Mouse (Mus musculus) ovary, postnatal 36 days (tissue): ENCODE measurements around the gene Klhl36.

Source experiments
- DNase-seq: peaks from one replicate; pipeline ENCODE4 v3.0.0; 2022; ENCODE audit warnings: low spot score, mixed read lengths

Gene Klhl36

GRCm38 (mm10) chr8:119883281-119883680 lies 21.2 kb downstream of the Klhl36 start:
- DNase-seq: no peak

GRCm38 (mm10) chr8:119885612-119886011 lies 23.5 kb downstream of the Klhl36 start:
- DNase-seq: no peak

- DNase-seq: peak; percentile 40
Measured at GRCm38 (mm10) chr8:119887130-119887529, 25.1 kb downstream of the Klhl36 start.

GRCm38 (mm10) chr8:119888012-119888411 lies 25.9 kb downstream of the Klhl36 start:
- DNase-seq: no peak

GRCm38 (mm10) chr8:119897069-119897468 lies 35.0 kb downstream of the Klhl36 start:
- DNase-seq: no peak

- DNase-seq: no peak
Measured at GRCm38 (mm10) chr8:119897933-119898332, 35.9 kb downstream of the Klhl36 start.

GRCm38 (mm10) chr8:119901349-119901748 lies 39.3 kb downstream of the Klhl36 start:
- DNase-seq: no peak

GRCm38 (mm10) chr8:119901952-119902351 lies 39.9 kb downstream of the Klhl36 start:
- DNase-seq: no peak

- DNase-seq: no peak
Measured at GRCm38 (mm10) chr8:119904323-119904911, 42.4 kb downstream of the Klhl36 start.

GRCm38 (mm10) chr8:119909944-119910546 lies 48.0 kb downstream of the Klhl36 start, which contains the start of gene Usp10:
Gene Usp10, plus strand, starts transcription at chr8:119910360.
- no peak for DNase-seq

GRCm38 (mm10) chr8:119910547-119911257 lies 48.6 kb downstream of the Klhl36 start, which contains the start of gene Gm20388:
Gene Gm20388, plus strand, starts transcription at chr8:119910841.
- DNase-seq: peak; percentile 94

- DNase-seq: no peak
Measured at GRCm38 (mm10) chr8:119911258-119911962, 49.3 kb downstream of the Klhl36 start.

- no peak for DNase-seq
Measured at GRCm38 (mm10) chr8:119912643-119913042, 50.6 kb downstream of the Klhl36 start.

- no peak for DNase-seq
Measured at GRCm38 (mm10) chr8:119913181-119913580, 51.1 kb downstream of the Klhl36 start.

GRCm38 (mm10) chr8:119914161-119914560 lies 52.1 kb downstream of the Klhl36 start:
- no peak for DNase-seq

- DNase-seq: no peak
Measured at GRCm38 (mm10) chr8:119915298-119915697, 53.2 kb downstream of the Klhl36 start.

- no peak for DNase-seq
Measured at GRCm38 (mm10) chr8:119916237-119916892, 54.3 kb downstream of the Klhl36 start.

GRCm38 (mm10) chr8:119917415-119917814 lies 55.3 kb downstream of the Klhl36 start:
- DNase-seq: no peak

- DNase-seq: no peak
Measured at GRCm38 (mm10) chr8:119918155-119918567, 56.1 kb downstream of the Klhl36 start.

GRCm38 (mm10) chr8:119923259-119923658 lies 61.2 kb downstream of the Klhl36 start:
- DNase-seq: no peak

GRCm38 (mm10) chr8:119925428-119925827 lies 63.4 kb downstream of the Klhl36 start:
- no peak for DNase-seq

- DNase-seq: no peak
Measured at GRCm38 (mm10) chr8:119926474-119926873, 64.4 kb downstream of the Klhl36 start.
